Mouse (Mus musculus) cortical plate, adult 2 months (tissue): ENCODE measurements around the gene Ciao2b.

Experiments used
- CTCF ChIP-seq: fragments of 200-500 bp; IDR thresholded peaks from 2 replicates; pipeline ENCODE4 v1.5.1; 2011; ENCODE audit warnings: mild to moderate bottlenecking, control low read depth, low read length; ENCODE audit not compliant: insufficient read depth; ENCODE audit errors: extremely low read depth
- POLR2A ChIP-seq: fragments of 200-500 bp; IDR thresholded peaks from 2 replicates; pipeline ENCODE4 v1.6.1; 2011; ENCODE audit warnings: mild to moderate bottlenecking, low read length, control low read depth; ENCODE audit not compliant: insufficient read depth; ENCODE audit errors: extremely low read depth

DNA sequence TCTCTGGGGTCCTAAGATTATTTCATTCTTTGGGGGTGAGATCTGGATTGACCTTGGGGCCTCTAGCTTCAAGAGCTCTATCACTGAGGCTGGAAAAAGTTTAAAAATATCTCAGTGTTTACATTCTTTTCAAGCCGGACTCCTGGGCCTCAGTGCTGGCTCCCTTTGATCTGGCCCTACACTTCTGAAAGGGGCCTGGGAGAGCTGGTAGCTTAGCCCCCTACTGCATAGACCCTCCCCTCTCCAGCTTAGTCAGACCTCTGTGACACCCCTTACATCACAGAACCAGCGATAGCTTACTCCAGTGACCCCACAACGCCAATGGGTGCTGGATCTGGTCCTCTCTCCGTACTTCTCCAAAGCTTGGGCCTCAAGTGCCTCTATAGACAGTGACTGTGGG is 30.2 kb downstream of the Ciao2b start:
- no peak for TF ChIP-seq CTCF
- no peak for TF ChIP-seq POLR2A
